Mouse (Mus musculus): ENCODE measurements around the gene Prkcq. TPM values are rescaled to one million over a fixed set of nuclear protein-coding genes. Genes with fewer than 3 reads are reported as not detected.
"Not testable (repeated sequence)": the region's sequence is repeated elsewhere in the genome, so short reads cannot be mapped to it uniquely, and the experiment has no call there.

The Prkcq gene
- polyA plus RNA-seq, 1 experiment from 2014 or later, result 4.6 TPM

GRCm38 (mm10) chr2:11336320-11336719 lies 164.4 kb downstream of the Prkcq start:
- no peak for DNase-seq
- ATAC-seq (ENCODE audit: low read depth), result peak; percentile 24; the same call in 1 of the 2 replicates
- Histone ChIP-seq H3K9ac (no peak overlapping the region), H3K9me3 (replicated peaks) (no peaks in the 10 kb centered on the region), H3K27ac (no peak overlapping the region), H3K36me3 (no peaks in the 10 kb centered on the region), H3K4me2 (no peak overlapping the region), H3K4me3 (replicated peaks) (no peak overlapping the region), H3K27me3 (no peaks in the 10 kb centered on the region), H3K4me1 (replicated peaks) (peaks cover 21% of the 10 kb centered on the region)
- 3% methylated on average over 8 of the region's 8 CpGs for WGBS (ENCODE audit: insufficient replicate concordance)

- no peak overlapping the region for H3K27ac ChIP-seq
- 43% methylated on average over 14 of the region's 14 CpGs for WGBS (ENCODE audit: insufficient replicate concordance)
- H3K27me3 ChIP-seq, result no peaks in the 10 kb centered on the region
- H3K4me1 ChIP-seq (replicated peaks), result peaks cover 9% of the 10 kb centered on the region
- no peak overlapping the region for H3K4me2 ChIP-seq
- DNase-seq, result no peak
- no peak overlapping the region for H3K9ac ChIP-seq
- no peaks in the 10 kb centered on the region for H3K9me3 ChIP-seq (replicated peaks)
- no peaks in the 10 kb centered on the region for H3K36me3 ChIP-seq
- no peak for ATAC-seq (ENCODE audit: low read depth)
- H3K4me3 ChIP-seq (replicated peaks), result no peak overlapping the region
Observed at GRCm38 (mm10) chr2:11338931-11339839, 167.3 kb downstream of the Prkcq start.

GRCm38 (mm10) chr2:11344691-11345090 lies 172.8 kb downstream of the Prkcq start:
- H3K27ac ChIP-seq, result no peak overlapping the region
- H3K4me3 ChIP-seq (replicated peaks), result no peak overlapping the region
- ATAC-seq (ENCODE audit: low read depth), result no peak
- no peaks in the 10 kb centered on the region for H3K36me3 ChIP-seq
- no peaks in the 10 kb centered on the region for H3K27me3 ChIP-seq
- no peak overlapping the region for H3K4me2 ChIP-seq
- no peak for DNase-seq
- no peaks in the 10 kb centered on the region for H3K9me3 ChIP-seq (replicated peaks)
- H3K4me1 ChIP-seq (replicated peaks), result no peaks in the 10 kb centered on the region
- H3K9ac ChIP-seq, result no peak overlapping the region
- 75% methylated on average over 3 of the region's 3 CpGs for WGBS (ENCODE audit: insufficient replicate concordance)

- H3K4me2 ChIP-seq; ATAC-seq (ENCODE audit: low read depth): not testable (repeated sequence)
- WGBS (ENCODE audit: insufficient replicate concordance), result 70% methylated on average over 6 of the region's 6 CpGs
Observed at GRCm38 (mm10) chr2:11346419-11346818, 174.5 kb downstream of the Prkcq start.

GRCm38 (mm10) chr2:11347791-11348190 lies 175.9 kb downstream of the Prkcq start:
- 56% methylated on average over 3 of the region's 3 CpGs for WGBS (ENCODE audit: insufficient replicate concordance)
- Histone ChIP-seq H3K27me3 (no peaks in the 10 kb centered on the region), H3K9ac (no peak overlapping the region), H3K4me3 (replicated peaks) (no peak overlapping the region), H3K4me1 (replicated peaks) (no peaks in the 10 kb centered on the region), H3K4me2 (no peak overlapping the region), H3K9me3 (replicated peaks) (no peaks in the 10 kb centered on the region), H3K36me3 (no peaks in the 10 kb centered on the region), H3K27ac (no peak overlapping the region)
- no peak for ATAC-seq (ENCODE audit: low read depth)
- DNase-seq, result no peak

More at GRCm38 (mm10) chr2:11346419-11346818, 174.5 kb downstream of the Prkcq start:
- H3K27ac ChIP-seq; DNase-seq; H3K36me3 ChIP-seq; H3K4me3 ChIP-seq (replicated peaks); H3K27me3 ChIP-seq; H3K9ac ChIP-seq; H3K4me1 ChIP-seq (replicated peaks); H3K9me3 ChIP-seq (replicated peaks): not testable (repeated sequence)

Measured in liver, embryonic 13.5 days (tissue).